Mouse (Mus musculus): Measurements from ENCODE around the gene Nfic.

- no peak for TF ChIP-seq POLR2A (IDR thresholded peaks at IDR 0.05; ENCODE audit: low read depth, low read length)
- no peak for TF ChIP-seq CTCF (IDR thresholded peaks at IDR 0.05; ENCODE audit: extremely low read depth, insufficient read length, insufficient replicate concordance, low read depth, low read length)
These were observed 78.1 kb downstream of the Nfic start for GRCm38 (mm10) chr10:81377362-81377664.
